Mouse (Mus musculus): ENCODE measurements around the gene Itgb7. TPM values are rescaled to one million over a fixed set of nuclear protein-coding genes. Genes with fewer than 3 reads are reported as not detected.
"Not testable (repeated sequence)": the region's sequence is repeated elsewhere in the genome, so short reads cannot be mapped to it uniquely, and the experiment has no call there.

The Itgb7 gene
- total RNA-seq, 4 experiments from 2014 or later, result 0.97 to 3.3 (median 1.7) TPM

- DNase-seq (ENCODE audit: low spot score in 2 of 2), result no peak
Measured at GRCm38 (mm10) chr15:102230408-102231321, 1.1 kb downstream of the Itgb7 start.

- not testable (repeated sequence) for DNase-seq (ENCODE audit: low spot score in 2 of 2)
Measured at GRCm38 (mm10) chr15:102225619-102226018, 6.1 kb downstream of the Itgb7 start.

GRCm38 (mm10) chr15:102224992-102225617, 6.6 kb downstream of the Itgb7 start:
- DNase-seq (ENCODE audit: low spot score in 2 of 2), result no peak

- peak in 1 of 2 experiments; percentile 73 for DNase-seq (ENCODE audit: low spot score in 2 of 2)
Measured at GRCm38 (mm10) chr15:102224186-102224991, 7.4 kb downstream of the Itgb7 start.

GRCm38 (mm10) chr15:102222386-102222785, 9.4 kb downstream of the Itgb7 start:
- no peak for DNase-seq (ENCODE audit: low spot score in 2 of 2)

- DNase-seq (ENCODE audit: low spot score in 2 of 2), result no peak
Measured at GRCm38 (mm10) chr15:102217325-102217724, 14.4 kb downstream of the Itgb7 start.

GRCm38 (mm10) chr15:102216459-102217228, 15.1 kb downstream of the Itgb7 start:
- DNase-seq (ENCODE audit: low spot score in 2 of 2), result no peak

- DNase-seq (ENCODE audit: low spot score in 2 of 2), result no peak
Measured at GRCm38 (mm10) chr15:102215624-102216023, 16.1 kb downstream of the Itgb7 start.

- DNase-seq (ENCODE audit: low spot score in 2 of 2), result no peak
Measured at GRCm38 (mm10) chr15:102214132-102214531, 17.6 kb downstream of the Itgb7 start.

GRCm38 (mm10) chr15:102211895-102212294, 19.8 kb downstream of the Itgb7 start:
- no peak for DNase-seq (ENCODE audit: low spot score in 2 of 2)

GRCm38 (mm10) chr15:102210816-102211215, 20.9 kb downstream of the Itgb7 start:
- DNase-seq (ENCODE audit: low spot score in 2 of 2), result no peak

- no peak for DNase-seq (ENCODE audit: low spot score in 2 of 2)
Measured at GRCm38 (mm10) chr15:102209114-102209513, 22.6 kb downstream of the Itgb7 start.

GRCm38 (mm10) chr15:102208092-102208561, 23.6 kb downstream of the Itgb7 start:
- no peak for DNase-seq (ENCODE audit: low spot score in 2 of 2)

- DNase-seq (ENCODE audit: low spot score in 2 of 2), result no peak
Measured at GRCm38 (mm10) chr15:102207351-102207750, 24.4 kb downstream of the Itgb7 start.

- peak in 1 of 2 experiments; percentile 57 for DNase-seq (ENCODE audit: low spot score in 2 of 2)
Measured at GRCm38 (mm10) chr15:102205779-102206178, 26.0 kb downstream of the Itgb7 start.

- no peak for DNase-seq (ENCODE audit: low spot score in 2 of 2)
Measured at GRCm38 (mm10) chr15:102204674-102205505, 26.9 kb downstream of the Itgb7 start, which contains the start of gene Csad. Gene Csad (minus strand): TSS chr15:102204724.

GRCm38 (mm10) chr15:102203835-102204381, 27.8 kb downstream of the Itgb7 start:
- peak; percentile 58 to 61 for DNase-seq (ENCODE audit: low spot score in 2 of 2)

GRCm38 (mm10) chr15:102202971-102203834, 28.5 kb downstream of the Itgb7 start, which contains the start of gene Zfp740:
Gene Zfp740 (plus strand): TSS chr15:102203249.
- peak; percentile 91 to 92 for DNase-seq (ENCODE audit: low spot score in 2 of 2)

All from layer of hippocampus, adult 8-10 months (tissue).